Mouse (Mus musculus): ENCODE measurements around the gene Zfp534. TPM values are rescaled to one million over a fixed set of nuclear protein-coding genes. Genes with fewer than 3 reads are reported as not detected.
"Not testable (repeated sequence)": the region's sequence is repeated elsewhere in the genome, so short reads cannot be mapped to it uniquely, and the experiment has no call there.

The Zfp534 gene
- not detected in 2 replicates for polyA plus RNA-seq (2014; fragmentation: Nextera tagmentation; extraction: Ambion mirVana)

- not testable (repeated sequence) for ATAC-seq (replicated peaks; ENCODE audit: insufficient number of reproducible peaks, low FRiP score, low TSS enrichment); H3K27ac ChIP-seq (ENCODE audit: low read depth, low read length); H3K4me3 ChIP-seq (ENCODE audit: low read depth, low read length); H3K36me3 ChIP-seq (ENCODE audit: control insufficient read depth, insufficient read depth, low read length); H3K4me1 ChIP-seq (ENCODE audit: control insufficient read depth, insufficient read depth, low read length); H3K27me3 ChIP-seq (ENCODE audit: control insufficient read depth, insufficient read depth, low read length); H3K9ac ChIP-seq (ENCODE audit: low read depth, low read length); H3K4me2 ChIP-seq; H3K9me3 ChIP-seq (replicated peaks; ENCODE audit: control insufficient read depth, low read length)
- WGBS (ENCODE audit: insufficient replicate concordance), result 93% methylated on average over 3 of the region's 3 CpGs
These were observed at the start of gene Zfp534 for GRCm38 (mm10) chr4:147702453-147702852. Zfp534 (minus strand) TSS chr4:147702553.

DNA sequence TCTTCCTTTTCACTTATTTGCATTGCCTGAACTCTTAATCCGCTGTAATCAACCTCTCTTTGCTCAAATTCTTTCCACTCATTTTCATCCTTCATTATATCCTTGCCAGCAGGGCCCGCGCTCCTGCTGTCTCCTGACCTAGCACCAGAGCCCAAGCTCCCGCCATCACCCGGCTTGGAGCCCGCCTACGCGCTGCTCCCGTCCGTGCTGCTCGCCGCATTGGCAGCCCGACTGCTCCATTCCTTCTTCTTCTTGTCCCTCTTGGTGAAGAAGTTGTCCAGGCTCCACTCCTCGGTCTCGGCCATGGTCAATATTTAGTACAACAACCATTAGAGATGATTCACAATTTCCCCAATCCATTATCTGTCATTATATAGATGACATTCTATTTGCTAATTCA lies 43.9 kb upstream of the Zfp534 start:
- H3K4me3 ChIP-seq (ENCODE audit: low read depth, low read length); H3K9me3 ChIP-seq (replicated peaks; ENCODE audit: control insufficient read depth, low read length); H3K27me3 ChIP-seq (ENCODE audit: control insufficient read depth, insufficient read depth, low read length); H3K9ac ChIP-seq (ENCODE audit: low read depth, low read length); ATAC-seq (replicated peaks; ENCODE audit: insufficient number of reproducible peaks, low FRiP score, low TSS enrichment); H3K36me3 ChIP-seq (ENCODE audit: control insufficient read depth, insufficient read depth, low read length); H3K27ac ChIP-seq (ENCODE audit: low read depth, low read length); H3K4me1 ChIP-seq (ENCODE audit: control insufficient read depth, insufficient read depth, low read length); H3K4me2 ChIP-seq: not testable (repeated sequence)
- WGBS (ENCODE audit: insufficient replicate concordance), result 86% methylated on average over 14 of the region's 15 CpGs

DNA sequence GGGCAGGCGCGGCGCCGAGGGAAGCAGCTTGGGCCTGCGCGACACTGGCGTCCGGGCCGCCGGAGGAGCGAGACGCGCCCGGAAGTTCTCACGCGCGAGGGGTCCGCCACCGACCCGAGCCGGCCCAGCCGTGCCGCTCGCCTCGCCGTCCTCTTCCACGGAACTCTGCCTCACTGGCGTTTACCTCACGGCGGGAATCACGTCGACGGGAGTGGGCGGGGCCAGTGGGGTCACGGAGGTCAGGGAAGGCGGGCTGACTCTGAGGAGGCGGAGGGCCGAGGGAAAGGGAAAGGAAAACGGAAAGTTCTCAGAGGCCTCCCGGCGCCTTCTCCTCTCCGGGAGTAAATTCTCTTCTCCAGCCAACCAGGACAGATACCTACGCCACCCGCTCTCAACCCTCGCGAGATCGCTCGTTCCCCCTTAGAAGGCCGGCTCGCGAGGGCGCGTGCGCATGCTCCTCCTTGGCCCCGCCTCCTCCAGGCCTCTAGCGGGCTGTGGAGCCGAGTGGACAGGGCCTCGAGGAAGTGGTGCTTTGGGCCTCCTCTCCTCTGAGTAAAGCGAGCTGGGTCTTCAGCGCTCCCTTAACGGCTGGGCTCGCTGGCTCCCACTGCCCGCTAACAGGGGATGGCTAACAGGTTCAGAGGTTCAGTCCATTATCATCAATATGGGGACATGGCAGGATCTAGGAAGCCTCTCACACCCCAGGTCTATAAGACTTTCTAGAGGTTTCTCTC lies 36.5 kb upstream of the Zfp534 start:
- H3K36me3 ChIP-seq (ENCODE audit: control insufficient read depth, insufficient read depth, low read length); H3K27me3 ChIP-seq (ENCODE audit: control insufficient read depth, insufficient read depth, low read length); H3K9me3 ChIP-seq (replicated peaks; ENCODE audit: control insufficient read depth, low read length); H3K4me1 ChIP-seq (ENCODE audit: control insufficient read depth, insufficient read depth, low read length); H3K27ac ChIP-seq (ENCODE audit: low read depth, low read length): not testable (repeated sequence)
- Histone ChIP-seq H3K4me3 (ENCODE audit: low read depth, low read length) (peak overlapping the region; percentile 49), H3K9ac (ENCODE audit: low read depth, low read length) (peak overlapping the region; percentile 64; the same call in 1 of the 2 replicates), H3K4me2 (peak overlapping the region; percentile 60)
- 20% methylated on average over 53 of the region's 63 CpGs for whole genome bisulfite sequencing (ENCODE audit: insufficient replicate concordance)
- ATAC-seq (replicated peaks; ENCODE audit: insufficient number of reproducible peaks, low FRiP score, low TSS enrichment), result 0 out of 2 replicates have a peak, but pooled peaks have one; percentile 52

DNA sequence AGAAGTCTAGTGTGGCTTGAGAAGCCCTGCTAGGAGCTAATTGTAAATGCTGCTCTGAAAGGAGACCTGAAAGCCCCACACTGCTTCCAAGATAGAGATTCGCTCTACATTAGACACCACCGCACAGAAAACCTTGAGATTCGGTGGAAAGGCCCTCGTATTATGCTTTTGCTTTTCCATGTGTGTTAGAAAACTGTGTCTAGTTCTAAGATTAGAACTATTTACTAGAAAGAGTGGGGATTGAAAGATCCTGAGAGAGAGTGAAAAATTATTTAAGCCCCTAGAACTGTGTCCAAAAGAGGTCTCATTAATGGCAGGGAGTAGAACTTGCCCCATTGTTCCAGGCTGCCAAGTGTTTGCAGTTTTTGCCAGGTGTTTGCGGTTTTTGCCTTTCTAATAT lies 47.1 kb downstream of the Zfp534 start:
- not testable (repeated sequence) for H3K9ac ChIP-seq (ENCODE audit: low read depth, low read length); H3K4me3 ChIP-seq (ENCODE audit: low read depth, low read length); ATAC-seq (replicated peaks; ENCODE audit: insufficient number of reproducible peaks, low FRiP score, low TSS enrichment); H3K27ac ChIP-seq (ENCODE audit: low read depth, low read length); H3K36me3 ChIP-seq (ENCODE audit: control insufficient read depth, insufficient read depth, low read length); H3K9me3 ChIP-seq (replicated peaks; ENCODE audit: control insufficient read depth, low read length); H3K4me1 ChIP-seq (ENCODE audit: control insufficient read depth, insufficient read depth, low read length); H3K4me2 ChIP-seq; H3K27me3 ChIP-seq (ENCODE audit: control insufficient read depth, insufficient read depth, low read length)
- 81% methylated on average over 4 of the region's 5 CpGs for WGBS (ENCODE audit: insufficient replicate concordance)

DNA sequence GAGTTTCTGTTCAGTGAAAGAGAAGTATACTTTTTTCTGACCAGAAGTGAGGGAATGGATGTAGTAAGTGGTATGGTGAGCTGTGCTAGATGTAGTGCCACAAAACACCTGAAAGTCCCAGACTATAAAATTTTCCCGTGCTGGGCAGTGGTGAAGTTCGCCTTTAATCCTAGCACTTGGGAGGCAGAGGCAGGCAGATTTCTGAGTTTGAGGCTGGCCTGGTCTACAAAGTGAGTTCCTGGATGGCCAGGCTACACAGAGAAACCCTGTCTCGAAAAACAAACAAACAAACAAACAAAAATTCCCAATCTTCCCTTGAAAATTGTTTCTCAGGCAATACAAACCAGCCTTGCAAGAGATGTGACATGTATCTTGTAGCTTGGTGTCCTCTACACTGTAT lies 54.9 kb downstream of the Zfp534 start:
- not testable (repeated sequence) for H3K27me3 ChIP-seq (ENCODE audit: control insufficient read depth, insufficient read depth, low read length); H3K27ac ChIP-seq (ENCODE audit: low read depth, low read length); H3K9ac ChIP-seq (ENCODE audit: low read depth, low read length); H3K9me3 ChIP-seq (replicated peaks; ENCODE audit: control insufficient read depth, low read length); H3K4me3 ChIP-seq (ENCODE audit: low read depth, low read length); H3K4me1 ChIP-seq (ENCODE audit: control insufficient read depth, insufficient read depth, low read length); H3K36me3 ChIP-seq (ENCODE audit: control insufficient read depth, insufficient read depth, low read length); H3K4me2 ChIP-seq
- WGBS (ENCODE audit: insufficient replicate concordance), result no CpG with 5 or more reads among the region's 3 CpGs
- 0 out of 2 replicates have a peak, but pooled peaks have one; percentile 55 for ATAC-seq (replicated peaks; ENCODE audit: insufficient number of reproducible peaks, low FRiP score, low TSS enrichment)

GRCm38 (mm10) chr4:147642413-147642812 lies 59.9 kb downstream of the Zfp534 start, which contains the start of gene Zfp979:
Zfp979 (minus strand) TSS chr4:147642513.
- H3K4me2 ChIP-seq; H3K9ac ChIP-seq (ENCODE audit: low read depth, low read length); H3K36me3 ChIP-seq (ENCODE audit: control insufficient read depth, insufficient read depth, low read length); H3K27ac ChIP-seq (ENCODE audit: low read depth, low read length); H3K4me1 ChIP-seq (ENCODE audit: control insufficient read depth, insufficient read depth, low read length); H3K9me3 ChIP-seq (replicated peaks; ENCODE audit: control insufficient read depth, low read length); ATAC-seq (replicated peaks; ENCODE audit: insufficient number of reproducible peaks, low FRiP score, low TSS enrichment); H3K27me3 ChIP-seq (ENCODE audit: control insufficient read depth, insufficient read depth, low read length); H3K4me3 ChIP-seq (ENCODE audit: low read depth, low read length): not testable (repeated sequence)
- no CpG with 5 or more reads among the region's 6 CpGs for WGBS (ENCODE audit: insufficient replicate concordance)

DNA sequence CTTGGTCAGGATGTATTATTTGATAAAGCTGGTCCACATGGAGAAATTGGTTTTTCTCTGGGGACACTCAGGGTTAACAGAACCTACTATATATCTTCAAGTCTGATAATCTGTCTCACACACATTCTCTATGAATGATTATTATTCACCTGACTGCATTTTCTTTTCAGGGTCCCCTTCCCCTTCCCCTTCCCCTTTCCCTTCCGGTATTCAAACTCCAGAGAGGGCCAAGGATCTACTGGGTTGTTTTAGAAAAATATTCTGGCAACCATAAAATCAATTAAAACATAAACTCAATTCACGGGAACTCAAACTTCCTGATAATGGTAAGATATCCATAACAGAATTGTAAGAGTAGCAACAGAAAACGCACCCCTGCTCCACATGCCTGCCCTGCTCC lies 60.4 kb downstream of the Zfp534 start:
- ATAC-seq (replicated peaks; ENCODE audit: insufficient number of reproducible peaks, low FRiP score, low TSS enrichment); H3K36me3 ChIP-seq (ENCODE audit: control insufficient read depth, insufficient read depth, low read length): not testable (repeated sequence)
- WGBS (ENCODE audit: insufficient replicate concordance), result 38% methylated on average over 2 of the region's 3 CpGs

DNA sequence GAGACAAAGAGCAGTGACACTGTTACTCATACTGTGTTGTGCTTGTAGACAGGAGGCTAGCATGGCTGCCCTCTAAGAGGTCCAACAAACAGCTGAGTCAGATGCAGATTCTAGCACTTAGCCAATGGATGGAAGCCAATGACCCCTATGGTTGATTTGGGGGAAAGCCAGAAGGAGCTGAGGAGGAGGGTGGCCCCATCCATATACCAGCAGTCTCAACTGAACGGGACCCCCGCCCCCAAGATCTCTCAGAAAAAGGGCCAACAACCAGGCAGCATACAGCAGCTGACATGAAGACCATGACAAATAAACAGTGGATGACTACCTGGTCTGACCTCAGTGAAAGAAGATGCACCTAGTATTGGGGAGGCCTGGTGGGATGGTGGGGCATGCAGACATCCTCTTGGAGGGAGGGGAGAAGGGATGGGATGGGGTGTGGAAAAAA lies 68.5 kb downstream of the Zfp534 start:
- H3K36me3 ChIP-seq (ENCODE audit: control insufficient read depth, insufficient read depth, low read length); H3K27ac ChIP-seq (ENCODE audit: low read depth, low read length); H3K9ac ChIP-seq (ENCODE audit: low read depth, low read length); H3K4me3 ChIP-seq (ENCODE audit: low read depth, low read length); H3K4me2 ChIP-seq; H3K27me3 ChIP-seq (ENCODE audit: control insufficient read depth, insufficient read depth, low read length); H3K9me3 ChIP-seq (replicated peaks; ENCODE audit: control insufficient read depth, low read length); H3K4me1 ChIP-seq (ENCODE audit: control insufficient read depth, insufficient read depth, low read length): not testable (repeated sequence)
- WGBS (ENCODE audit: insufficient replicate concordance), result no CpG with 5 or more reads among the region's 2 CpGs
- ATAC-seq (replicated peaks; ENCODE audit: insufficient number of reproducible peaks, low FRiP score, low TSS enrichment), result peak; percentile 84

More for the DNA sequence above, 60.4 kb downstream of the Zfp534 start:
- H3K27me3 ChIP-seq (ENCODE audit: control insufficient read depth, insufficient read depth, low read length); H3K27ac ChIP-seq (ENCODE audit: low read depth, low read length); H3K4me2 ChIP-seq; H3K4me3 ChIP-seq (ENCODE audit: low read depth, low read length); H3K9ac ChIP-seq (ENCODE audit: low read depth, low read length); H3K9me3 ChIP-seq (replicated peaks; ENCODE audit: control insufficient read depth, low read length); H3K4me1 ChIP-seq (ENCODE audit: control insufficient read depth, insufficient read depth, low read length): not testable (repeated sequence)
